Comparison of ENCODE assay signal across 8 mouse cellular contexts in the genomic region with DNA sequence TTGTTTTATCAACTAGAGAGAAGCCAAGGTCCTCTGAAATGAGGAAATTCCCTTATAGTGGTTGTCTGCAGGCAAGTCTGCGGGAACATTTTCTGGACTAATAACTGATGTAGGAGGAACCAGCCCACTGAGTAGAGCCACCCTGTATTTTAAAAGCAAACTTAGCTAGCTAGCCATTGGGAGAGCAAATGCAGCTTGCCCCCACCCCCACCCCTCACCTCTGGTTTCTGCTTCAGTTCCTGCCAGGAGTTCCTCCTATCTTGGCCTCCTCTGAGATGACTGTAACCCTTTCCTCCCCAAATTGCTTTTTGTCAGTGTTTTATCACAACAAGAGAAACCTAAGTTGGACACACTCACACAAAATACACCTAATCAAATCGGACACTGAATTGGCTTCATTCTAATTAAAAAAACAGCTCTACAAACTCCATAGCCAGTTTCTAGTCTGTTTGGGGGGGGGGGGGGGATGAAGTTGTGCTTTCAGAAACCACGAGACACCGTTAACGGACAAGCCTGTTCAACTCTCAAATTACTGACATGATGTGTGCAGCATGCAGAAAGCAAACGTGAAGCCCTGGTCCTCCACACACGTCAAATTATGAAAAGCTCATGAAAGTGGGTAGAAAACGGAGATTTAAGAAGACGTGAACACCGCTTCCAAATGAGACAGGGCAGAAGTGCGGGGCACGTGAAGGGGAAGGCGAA. TPM values are rescaled to one million over a fixed set of nuclear protein-coding genes. Genes with fewer than 3 reads are reported as not detected.
DNase-seq lines count a peak whose midpoint lies in the region; ATAC-seq and TF ChIP-seq lines count a peak whose summit lies in the region.

No protein-coding gene starts in this region.

- intact Hi-C loops in left cerebral cortex, postnatal 4 days (cut with DNase I) = no loop called here

- H3K4me2 ChIP-seq in embryonic facial prominence, embryonic 13.5 days = peak overlapping the region; percentile 72
- H3K4me2 ChIP-seq in neural tube, embryonic 13.5 days = peak overlapping the region; percentile 72

- no peak for TF ChIP-seq CTCF in lung, adult 2 months (IDR thresholded peaks at IDR 0.05; ENCODE audit: insufficient read depth, low read length)

- peaks cover 17% of the 10 kb centered on the region for H3K36me3 ChIP-seq in embryonic facial prominence, embryonic 13.5 days
- H3K36me3 ChIP-seq in limb, embryonic 10.5 days = peaks cover 30% of the 10 kb centered on the region
- peaks cover 22% of the 10 kb centered on the region for H3K36me3 ChIP-seq in neural tube, embryonic 13.5 days

- no peak for ATAC-seq in embryonic facial prominence, embryonic 13.5 days (ENCODE audit: insufficient number of reproducible peaks, insufficient read depth, low FRiP score, low TSS enrichment, low read depth)
- ATAC-seq in neural tube, embryonic 13.5 days (ENCODE audit: low read depth) = no peak

- no peaks in the 10 kb centered on the region for H3K9me3 ChIP-seq in embryonic facial prominence, embryonic 13.5 days
- H3K9me3 ChIP-seq in limb, embryonic 10.5 days (replicated peaks) = no peaks in the 10 kb centered on the region
- no peaks in the 10 kb centered on the region for H3K9me3 ChIP-seq in neural tube, embryonic 13.5 days

- no peak for TF ChIP-seq POLR2A in lung, adult 2 months (IDR thresholded peaks at IDR 0.05; ENCODE audit: borderline replicate concordance, extremely low read depth, low read depth, low read length)

- no peak overlapping the region for H3K27ac ChIP-seq in embryonic facial prominence, embryonic 13.5 days
- H3K27ac ChIP-seq in limb, embryonic 10.5 days = peak overlapping the region; percentile 97
- no peak overlapping the region for H3K27ac ChIP-seq in neural tube, embryonic 13.5 days (replicated peaks)

- DNase-seq in lung, adult 2 months = no peak
- DNase-seq in lung, postnatal 14 days = no peak
- DNase-seq in R1 (ENCODE audit: low read depth, low spot score) = peak; percentile 51
- peak; percentile 33 for DNase-seq in limb, embryonic 10.5 days (ENCODE audit: low spot score)
- DNase-seq in gastrocnemius, adult 8-10 months (ENCODE audit: low spot score in 2 of 2) = no peak
- no peak for DNase-seq in left cerebral cortex, postnatal 4 days

- no peaks in the 10 kb centered on the region for H3K4me1 ChIP-seq in lung, adult 2 months (ENCODE audit: control insufficient read depth, insufficient read depth, low read length)
- peaks cover 5% of the 10 kb centered on the region for H3K4me1 ChIP-seq in embryonic facial prominence, embryonic 13.5 days
- peaks cover 11% of the 10 kb centered on the region for H3K4me1 ChIP-seq in limb, embryonic 10.5 days
- H3K4me1 ChIP-seq in neural tube, embryonic 13.5 days (replicated peaks) = peaks cover 12% of the 10 kb centered on the region

- H3K27me3 ChIP-seq in embryonic facial prominence, embryonic 13.5 days = no peaks in the 10 kb centered on the region
- no peaks in the 10 kb centered on the region for H3K27me3 ChIP-seq in limb, embryonic 10.5 days (ENCODE audit: low read depth, poor library complexity, severe bottlenecking)
- no peaks in the 10 kb centered on the region for H3K27me3 ChIP-seq in neural tube, embryonic 13.5 days

- H3K4me3 ChIP-seq in lung, adult 2 months (replicated peaks; ENCODE audit: extremely low read depth, low read depth, low read length) = peak overlapping the region; percentile 54
- H3K4me3 ChIP-seq in embryonic facial prominence, embryonic 13.5 days = peak overlapping the region; percentile 98
- H3K4me3 ChIP-seq in limb, embryonic 10.5 days = peak overlapping the region; percentile 91
- peak overlapping the region; percentile 94 for H3K4me3 ChIP-seq in neural tube, embryonic 13.5 days

- 9% methylated on average over 13 of the region's 13 CpGs for WGBS in lung, adult 2 months
- 8% methylated on average over 13 of the region's 13 CpGs for WGBS in embryonic facial prominence, embryonic 13.5 days
- 10% methylated on average over 13 of the region's 13 CpGs for WGBS in limb, embryonic 10.5 days
- WGBS in neural tube, embryonic 13.5 days = 9% methylated on average over 13 of the region's 13 CpGs

- H3K9ac ChIP-seq in embryonic facial prominence, embryonic 13.5 days = peak overlapping the region; percentile 97
- H3K9ac ChIP-seq in neural tube, embryonic 13.5 days = peak overlapping the region; percentile 97

RNA-seq across cellular contexts. Expression of gene Carf, which starts 1.3 kb away (rescaled TPM):
- 1.7 and 2.8 TPM in 2 replicates for polyA plus RNA-seq in lung, adult 2 months (2012; rRNA removed)
- polyA plus RNA-seq in embryonic facial prominence, embryonic 13.5 days (2015; fragmentation: Nextera tagmentation; extraction: Ambion mirVana) = 8.9 and 10.3 TPM in 2 replicates
- 4.3 and 6.3 TPM in 2 replicates for polyA plus RNA-seq in limb, embryonic 10.5 days (2016; fragmentation: Nextera tagmentation; extraction: Ambion mirVana)
- 7.9 and 8.3 TPM in 2 replicates for polyA plus RNA-seq in neural tube, embryonic 13.5 days (2015; fragmentation: Nextera tagmentation; extraction: Ambion mirVana)
- 1 to 10 TPM; 5.3 to 8.2 (median 6.5) TPM for total RNA-seq in gastrocnemius, adult 8-10 months (2022)
- total RNA-seq in left cerebral cortex, postnatal 4 days (2021) = 10 to 100 TPM; 23.7 to 24.0 TPM

RNA-seq across cellular contexts. Expression of gene Wdr12, which starts 1.7 kb away (rescaled TPM):
- polyA plus RNA-seq in lung, adult 2 months (2012; rRNA removed) = 2.7 and 3.1 TPM in 2 replicates
- polyA plus RNA-seq in embryonic facial prominence, embryonic 13.5 days (2015; fragmentation: Nextera tagmentation; extraction: Ambion mirVana) = 47.4 and 49.9 TPM in 2 replicates
- polyA plus RNA-seq in limb, embryonic 10.5 days (2016; fragmentation: Nextera tagmentation; extraction: Ambion mirVana) = 60.4 and 73.0 TPM in 2 replicates
- 43.6 and 44.9 TPM in 2 replicates for polyA plus RNA-seq in neural tube, embryonic 13.5 days (2015; fragmentation: Nextera tagmentation; extraction: Ambion mirVana)
- 10 to 100 TPM; 11.7 to 14.7 (median 13.3) TPM for total RNA-seq in gastrocnemius, adult 8-10 months (2022)
- 10 to 100 TPM; 32.0 to 35.7 TPM for total RNA-seq in left cerebral cortex, postnatal 4 days (2021)

RNA-seq across cellular contexts. Expression of gene Ica1l, which starts 53.7 kb away (rescaled TPM):
- polyA plus RNA-seq in lung, adult 2 months (2012; rRNA removed) = 0.17 and 0.23 TPM in 2 replicates
- polyA plus RNA-seq in embryonic facial prominence, embryonic 13.5 days (2015; fragmentation: Nextera tagmentation; extraction: Ambion mirVana) = 1.7 and 2.4 TPM in 2 replicates
- 0.36 and 1.2 TPM in 2 replicates for polyA plus RNA-seq in limb, embryonic 10.5 days (2016; fragmentation: Nextera tagmentation; extraction: Ambion mirVana)
- polyA plus RNA-seq in neural tube, embryonic 13.5 days (2015; fragmentation: Nextera tagmentation; extraction: Ambion mirVana) = 33.1 and 33.4 TPM in 2 replicates
- total RNA-seq in gastrocnemius, adult 8-10 months (2022) = under 1 TPM; 0.17 to 0.46 (median 0.36) TPM
- 10 to 100 TPM; 49.5 to 54.3 TPM for total RNA-seq in left cerebral cortex, postnatal 4 days (2021)

Comparison
In these comparisons a context has a peak if more than half of its experiments do, and no peak if none do; other contexts are left out.
1. DNase-seq: peak in R1 (single experiment) and limb, embryonic 10.5 days (single experiment); none in lung, adult 2 months (single experiment), lung, postnatal 14 days (single experiment), gastrocnemius, adult 8-10 months (0 of 2) and left cerebral cortex, postnatal 4 days (single experiment).
2. RNA of gene Wdr12, which starts 1.7 kb away (polyA plus RNA-seq): 60.4 to 73.0 TPM in limb, embryonic 10.5 days, 47.4 to 49.9 TPM in embryonic facial prominence, embryonic 13.5 days and 43.6 to 44.9 TPM in neural tube, embryonic 13.5 days; 2.7 to 3.1 TPM in lung, adult 2 months; every median in the first group is over 10 times any median in the second.
3. Peak in every context shown above with its lines, with median percentiles within 50 percentile points of each other: H3K4me3 ChIP-seq.